Comparison of ENCODE assay signal across 14 mouse cellular contexts in genomic region chr1:86916355-86916984, GRCm38 (mm10).
DNase-seq lines count a peak whose midpoint lies in the region; ATAC-seq and TF ChIP-seq lines count a peak whose summit lies in the region.
"Had no signal": no experiment of that assay in that cellular context is flagged by ENCODE, and none has a peak within 500 bp of the region (broad histone marks: within the 10 kb centered on the region; RNA-seq: fewer than 3 reads in every experiment).

No protein-coding gene starts in this region.

- DNase-seq in forebrain, embryonic 10.5 days (ENCODE audit: extremely low spot score, low spot score): no peak
- no peak for DNase-seq in forebrain, postnatal 0 days
- peak; percentile 13 to 23 for DNase-seq in spleen, postnatal 10 days (ENCODE audit: low spot score in 2 of 2)
- DNase-seq in spleen, postnatal 14 days (ENCODE audit: low spot score in 2 of 2): no peak
- DNase-seq in liver, embryonic 11.5 days (ENCODE audit: low spot score): no peak
- peak; percentile 6 for DNase-seq in retina, postnatal 1 day
- no peak for DNase-seq in left cerebral cortex, postnatal 4 days
- DNase-seq: adrenal gland, postnatal 10 days; right cerebral cortex, postnatal 4 days; thymus, postnatal 4 days had no signal

- H3K27me3 ChIP-seq in forebrain, embryonic 10.5 days (ENCODE audit: poor library complexity, severe bottlenecking): no peaks in the 10 kb centered on the region
- no peaks in the 10 kb centered on the region for H3K27me3 ChIP-seq in forebrain, postnatal 0 days (ENCODE audit: insufficient read depth, low read length)
- no peaks in the 10 kb centered on the region for H3K27me3 ChIP-seq in liver, embryonic 11.5 days (replicated peaks; ENCODE audit: control insufficient read depth, insufficient read depth, low read length)
- no peaks in the 10 kb centered on the region for H3K27me3 ChIP-seq in forebrain, embryonic 12.5 days
- H3K27me3 ChIP-seq: heart, embryonic 15.5 days; lung, embryonic 15.5 days had no signal

- ATAC-seq in forebrain, postnatal 0 days: no peak
- peak; percentile 91 for ATAC-seq in liver, embryonic 11.5 days (replicated peaks; ENCODE audit: low FRiP score)
- no peak for ATAC-seq in forebrain, embryonic 12.5 days (ENCODE audit: low FRiP score)

- intact Hi-C loops in left cerebral cortex, postnatal 4 days (cut with DNase I): no loop called here

- H3K4me3 ChIP-seq in forebrain, embryonic 10.5 days: no peak overlapping the region
- H3K4me3 ChIP-seq in forebrain, postnatal 0 days (ENCODE audit: low read depth, low read length): no peak overlapping the region
- H3K4me3 ChIP-seq in liver, embryonic 11.5 days (ENCODE audit: low read depth, low read length): no peak overlapping the region
- H3K4me3 ChIP-seq in forebrain, embryonic 12.5 days (replicated peaks): no peak overlapping the region
- H3K4me3 ChIP-seq: heart, embryonic 15.5 days; lung, embryonic 15.5 days had no signal

- no peak overlapping the region for H3K9ac ChIP-seq in forebrain, postnatal 0 days
- H3K9ac ChIP-seq in liver, embryonic 11.5 days (ENCODE audit: low read depth, low read length): no peak overlapping the region
- no peak overlapping the region for H3K9ac ChIP-seq in forebrain, embryonic 12.5 days
- H3K9ac ChIP-seq: heart, embryonic 15.5 days; lung, embryonic 15.5 days had no signal

- no peak overlapping the region for H3K4me2 ChIP-seq in forebrain, postnatal 0 days (ENCODE audit: low read depth)
- H3K4me2 ChIP-seq in liver, embryonic 11.5 days: 0 out of 2 replicates have a peak overlapping the region, but pooled peaks have one; percentile 8
- H3K4me2 ChIP-seq in forebrain, embryonic 12.5 days: no peak overlapping the region
- H3K4me2 ChIP-seq: heart, embryonic 15.5 days; lung, embryonic 15.5 days had no signal

- TF ChIP-seq CTCF in forebrain, postnatal 0 days (IDR thresholded peaks at IDR 0.05; ENCODE audit: low read depth): no peak

- H3K36me3 ChIP-seq in forebrain, embryonic 10.5 days (replicated peaks): no peaks in the 10 kb centered on the region
- H3K36me3 ChIP-seq in forebrain, postnatal 0 days (ENCODE audit: insufficient read depth): no peaks in the 10 kb centered on the region
- H3K36me3 ChIP-seq in liver, embryonic 11.5 days (ENCODE audit: control insufficient read depth, insufficient read depth, low read length): no peaks in the 10 kb centered on the region
- H3K36me3 ChIP-seq in forebrain, embryonic 12.5 days (replicated peaks): no peaks in the 10 kb centered on the region
- H3K36me3 ChIP-seq: heart, embryonic 15.5 days; lung, embryonic 15.5 days had no signal

- peaks cover 12% of the 10 kb centered on the region for H3K4me1 ChIP-seq in forebrain, embryonic 10.5 days
- no peaks in the 10 kb centered on the region for H3K4me1 ChIP-seq in forebrain, postnatal 0 days (ENCODE audit: insufficient read depth)
- peaks cover 8% of the 10 kb centered on the region for H3K4me1 ChIP-seq in liver, embryonic 11.5 days (replicated peaks; ENCODE audit: control insufficient read depth, insufficient read depth, low read length)
- H3K4me1 ChIP-seq in forebrain, embryonic 12.5 days: peaks cover 7% of the 10 kb centered on the region; the same call in 1 of the 2 replicates

- no peaks in the 10 kb centered on the region for H3K9me3 ChIP-seq in forebrain, embryonic 10.5 days
- no peaks in the 10 kb centered on the region for H3K9me3 ChIP-seq in forebrain, postnatal 0 days (ENCODE audit: low read length)
- H3K9me3 ChIP-seq in liver, embryonic 11.5 days (ENCODE audit: control insufficient read depth, low read length): no peaks in the 10 kb centered on the region
- no peaks in the 10 kb centered on the region for H3K9me3 ChIP-seq in forebrain, embryonic 12.5 days
- H3K9me3 ChIP-seq: heart, embryonic 15.5 days; lung, embryonic 15.5 days had no signal

- H3K27ac ChIP-seq in forebrain, embryonic 10.5 days: 0 out of 2 replicates have a peak overlapping the region, but pooled peaks have one; percentile 40
- H3K27ac ChIP-seq in forebrain, postnatal 0 days (ENCODE audit: low read depth, low read length): no peak overlapping the region
- H3K27ac ChIP-seq in liver, embryonic 11.5 days (ENCODE audit: low read depth, low read length): no peak overlapping the region; the same call in 1 of the 2 replicates
- H3K27ac ChIP-seq in forebrain, embryonic 12.5 days: no peak overlapping the region
- H3K27ac ChIP-seq: heart, embryonic 15.5 days; kidney, postnatal 0 days; lung, embryonic 15.5 days had no signal

- WGBS in forebrain, embryonic 10.5 days: 78% methylated on average over 8 of the region's 8 CpGs
- 38% methylated on average over 8 of the region's 8 CpGs for WGBS in forebrain, postnatal 0 days
- 56% methylated on average over 8 of the region's 8 CpGs for WGBS in liver, embryonic 11.5 days
- 55% methylated on average over 8 of the region's 8 CpGs for WGBS in forebrain, embryonic 12.5 days

Comparison
In these comparisons a context has a peak if more than half of its experiments do, and no peak if none do; other contexts are left out.
1. DNase-seq: peak in spleen, postnatal 10 days (2 of 2) and retina, postnatal 1 day (single experiment); none in forebrain, embryonic 10.5 days (single experiment), forebrain, postnatal 0 days (single experiment), spleen, postnatal 14 days (0 of 2), liver, embryonic 11.5 days (single experiment) and left cerebral cortex, postnatal 4 days (single experiment).